ENCODE assay signal across 10 mouse cellular contexts in the genomic region with DNA sequence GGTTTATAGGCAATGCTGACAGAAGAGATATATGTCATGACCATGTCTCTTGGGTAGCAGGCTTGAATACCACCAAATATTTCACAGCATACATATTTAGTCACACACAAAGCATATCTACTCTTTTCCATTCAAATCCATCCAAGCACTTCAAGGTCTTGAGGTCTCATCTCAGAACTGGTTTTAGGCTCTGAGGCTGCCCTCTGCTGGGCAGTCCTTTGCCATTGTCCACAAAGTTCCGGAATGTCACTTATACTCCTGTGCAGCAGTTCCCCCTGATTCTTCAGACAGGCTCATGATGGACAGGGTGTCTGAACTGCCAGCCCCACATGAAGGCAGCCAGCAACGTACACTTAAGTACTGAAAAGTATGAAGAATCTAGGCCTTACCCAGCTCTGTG. TPM values are rescaled to one million over a fixed set of nuclear protein-coding genes. Genes with fewer than 3 reads are reported as not detected.
DNase-seq lines count a peak whose midpoint lies in the region; ATAC-seq lines count a peak whose summit lies in the region.
"Had no signal": no experiment of that assay in that cellular context is flagged by ENCODE, and none has a peak within 500 bp of the region (broad histone marks: within the 10 kb centered on the region; RNA-seq: fewer than 3 reads in every experiment).

No protein-coding gene starts in this region.

- ATAC-seq in neural tube, embryonic 11.5 days (ENCODE audit: insufficient read depth, low FRiP score, low TSS enrichment) = no peak
- no peak for ATAC-seq in neural tube, embryonic 15.5 days (ENCODE audit: low FRiP score)
- ATAC-seq in forebrain, embryonic 15.5 days (replicated peaks) = no peak

- no peak overlapping the region for H3K27ac ChIP-seq in neural tube, embryonic 11.5 days (ENCODE audit: low read depth, low read length)
- no peak overlapping the region for H3K27ac ChIP-seq in neural tube, embryonic 15.5 days (replicated peaks)
- no peak overlapping the region for H3K27ac ChIP-seq in forebrain, embryonic 15.5 days (replicated peaks)

- no peaks in the 10 kb centered on the region for H3K9me3 ChIP-seq in neural tube, embryonic 11.5 days (ENCODE audit: control insufficient read depth, low read length)
- H3K9me3 ChIP-seq in neural tube, embryonic 15.5 days (replicated peaks) = no peaks in the 10 kb centered on the region
- no peaks in the 10 kb centered on the region for H3K9me3 ChIP-seq in forebrain, embryonic 15.5 days
- H3K9me3 ChIP-seq: G1E; megakaryocyte, embryonic 14.5 days had no signal

- H3K36me3 ChIP-seq in neural tube, embryonic 11.5 days (ENCODE audit: control insufficient read depth, insufficient read depth, low read length) = peaks cover 7% of the 10 kb centered on the region; the same call in 1 of the 2 replicates
- H3K36me3 ChIP-seq in neural tube, embryonic 15.5 days = peaks cover 35% of the 10 kb centered on the region
- peaks cover 29% of the 10 kb centered on the region for H3K36me3 ChIP-seq in forebrain, embryonic 15.5 days

- 57% methylated on average over 2 of the region's 2 CpGs for WGBS in neural tube, embryonic 11.5 days
- WGBS in neural tube, embryonic 15.5 days = 59% methylated on average over 2 of the region's 2 CpGs
- WGBS in forebrain, embryonic 15.5 days = 45% methylated on average over 2 of the region's 2 CpGs

- no peak overlapping the region for H3K4me2 ChIP-seq in neural tube, embryonic 11.5 days (ENCODE audit: low read depth)
- H3K4me2 ChIP-seq in neural tube, embryonic 15.5 days = no peak overlapping the region
- no peak overlapping the region for H3K4me2 ChIP-seq in forebrain, embryonic 15.5 days (replicated peaks)

- H3K4me1 ChIP-seq in neural tube, embryonic 11.5 days (ENCODE audit: control insufficient read depth, insufficient read depth, low read length) = no peaks in the 10 kb centered on the region; the same call in 1 of the 2 replicates
- H3K4me1 ChIP-seq in neural tube, embryonic 15.5 days = peaks cover 16% of the 10 kb centered on the region
- peaks cover 10% of the 10 kb centered on the region for H3K4me1 ChIP-seq in forebrain, embryonic 15.5 days

- no peaks in the 10 kb centered on the region for H3K27me3 ChIP-seq in neural tube, embryonic 11.5 days (ENCODE audit: control insufficient read depth, insufficient read depth, low read length)
- no peaks in the 10 kb centered on the region for H3K27me3 ChIP-seq in neural tube, embryonic 15.5 days (replicated peaks)
- H3K27me3 ChIP-seq in forebrain, embryonic 15.5 days = no peaks in the 10 kb centered on the region

- DNase-seq in cerebellum, postnatal 36 days = peak; percentile 21 to 34
- DNase-seq in cerebellum, adult 11-12 months = no peak
- DNase-seq in neural tube, embryonic 11.5 days (ENCODE audit: low spot score) = peak; percentile 46
- DNase-seq in heart, postnatal 4 days = peak; percentile 49
- peak; percentile 55 for DNase-seq in naive thymus-derived CD4-positive, alpha-beta T cell, adult 2 months (ENCODE audit: low read depth)
- DNase-seq in layer of hippocampus, postnatal 36 days = no peak

- H3K9ac ChIP-seq in neural tube, embryonic 11.5 days (ENCODE audit: low read length) = no peak overlapping the region
- H3K9ac ChIP-seq in neural tube, embryonic 15.5 days (replicated peaks) = no peak overlapping the region
- no peak overlapping the region for H3K9ac ChIP-seq in forebrain, embryonic 15.5 days (replicated peaks)

- H3K4me3 ChIP-seq in neural tube, embryonic 11.5 days (ENCODE audit: low read depth, low read length) = no peak overlapping the region
- no peak overlapping the region for H3K4me3 ChIP-seq in neural tube, embryonic 15.5 days (replicated peaks)
- H3K4me3 ChIP-seq in forebrain, embryonic 15.5 days = no peak overlapping the region
- H3K4me3 ChIP-seq: megakaryocyte, embryonic 14.5 days had no signal

RNA-seq across cellular contexts. Expression of gene Ccdc96, which starts 4.8 kb away (rescaled TPM):
- 3.4 and 3.8 TPM in 2 replicates for polyA plus RNA-seq in neural tube, embryonic 11.5 days (2014; fragmentation: Nextera tagmentation; extraction: Ambion mirVana)
- 2.1 and 3.0 TPM in 2 replicates for polyA plus RNA-seq in neural tube, embryonic 15.5 days (2015; fragmentation: Nextera tagmentation; extraction: Ambion mirVana)
- total RNA-seq in heart, postnatal 4 days (2021) = under 1 TPM; 0.19 to 0.23 TPM
- 1 to 10 TPM in 1 of 2 experiments, under 1 TPM in 1; 0.99 to 1.0 TPM for total RNA-seq in layer of hippocampus, postnatal 36 days (2021)
- 3.0 and 3.2 TPM in 2 replicates for polyA plus RNA-seq in forebrain, embryonic 15.5 days (2015; fragmentation: Nextera tagmentation; extraction: Ambion mirVana)

RNA-seq across cellular contexts. Expression of gene Tada2b, which starts 5.1 kb away (rescaled TPM):
- polyA plus RNA-seq in neural tube, embryonic 11.5 days (2014; fragmentation: Nextera tagmentation; extraction: Ambion mirVana) = 4.0 and 4.2 TPM in 2 replicates
- polyA plus RNA-seq in neural tube, embryonic 15.5 days (2015; fragmentation: Nextera tagmentation; extraction: Ambion mirVana) = 2.8 and 2.9 TPM in 2 replicates
- total RNA-seq in heart, postnatal 4 days (2021) = 10 to 100 TPM; 18.9 to 21.3 TPM
- total RNA-seq in layer of hippocampus, postnatal 36 days (2021) = 10 to 100 TPM; 34.0 to 36.4 TPM
- 2.8 and 2.9 TPM in 2 replicates for polyA plus RNA-seq in forebrain, embryonic 15.5 days (2015; fragmentation: Nextera tagmentation; extraction: Ambion mirVana)

RNA-seq across cellular contexts. Expression of gene Grpel1, which starts 24.4 kb away (rescaled TPM):
- polyA plus RNA-seq in neural tube, embryonic 11.5 days (2014; fragmentation: Nextera tagmentation; extraction: Ambion mirVana) = 56.2 and 58.6 TPM in 2 replicates
- 42.8 and 47.1 TPM in 2 replicates for polyA plus RNA-seq in neural tube, embryonic 15.5 days (2015; fragmentation: Nextera tagmentation; extraction: Ambion mirVana)
- 10 to 100 TPM; 58.3 to 61.5 TPM for total RNA-seq in heart, postnatal 4 days (2021)
- 10 to 100 TPM; 21.6 to 22.8 TPM for total RNA-seq in layer of hippocampus, postnatal 36 days (2021)
- polyA plus RNA-seq in forebrain, embryonic 15.5 days (2015; fragmentation: Nextera tagmentation; extraction: Ambion mirVana) = 45.8 and 46.1 TPM in 2 replicates

Comparison
In these comparisons a context has a peak if more than half of its experiments do, and no peak if none do; other contexts are left out.
1. DNase-seq: peak in cerebellum, postnatal 36 days (2 of 2), neural tube, embryonic 11.5 days (single experiment), heart, postnatal 4 days (single experiment) and naive thymus-derived CD4-positive, alpha-beta T cell, adult 2 months (single experiment); none in cerebellum, adult 11-12 months (single experiment) and layer of hippocampus, postnatal 36 days (0 of 2).